Mouse (Mus musculus) E14TG2a.4 (cell line): Measurements from ENCODE around the gene Mdh2.

Source experiments
- CTCF ChIP-seq: conservative IDR thresholded peaks from 2 replicates; pipeline ENCODE4 v1.5.1; 2014; ENCODE audit warnings: low read length
- POU5F1 ChIP-seq: IDR thresholded peaks from 2 replicates; pipeline ENCODE4 v1.6.1; 2014; ENCODE audit warnings: low read length, borderline replicate concordance

GRCm38 (mm10) chr5:135743741-135744609 is 34.3 kb upstream of the Mdh2 start, which contains the start of gene Tmem120a:
- TF ChIP-seq CTCF (no peak), POU5F1 (no peak)
